Mouse (Mus musculus) kidney, embryonic 16.5 days (tissue): Measurements from ENCODE around the gene Eipr1. TPM values are rescaled to one million over a fixed set of nuclear protein-coding genes. Genes with fewer than 3 reads are reported as not detected.

ENCODE experiments used
- ATAC-seq: fragments of 200-750 bp; cut with Nextera tagmentation; 2 replicates; pipeline ENCODE4 v1.8.0; 2017; ENCODE audit warnings: moderate TSS enrichment; ENCODE audit not compliant: low FRiP score, low TSS enrichment
- H3K27ac ChIP-seq: fragments of 300-500 bp; sonication (generic); 2 replicates; pipeline ENCODE4 v1.5.1; 2014; ENCODE audit warnings: low read length
- H3K27me3 ChIP-seq: fragments of 300-500 bp; sonication (generic); 2 replicates; pipeline ENCODE4 v1.6.1; 2014; ENCODE audit warnings: low read length, control low read depth, mixed read lengths; ENCODE audit not compliant: insufficient read depth
- H3K36me3 ChIP-seq: fragments of 300-500 bp; sonication (generic); 2 replicates; pipeline ENCODE4 v1.6.1; 2014; ENCODE audit warnings: low read length, control low read depth, mixed read lengths; ENCODE audit not compliant: insufficient read depth
- H3K4me1 ChIP-seq: fragments of 300-500 bp; sonication (generic); 2 replicates; pipeline ENCODE4 v1.6.1; 2014; ENCODE audit warnings: low read length, control low read depth, mixed read lengths; ENCODE audit not compliant: insufficient read depth
- H3K4me2 ChIP-seq: fragments of 300-500 bp; sonication (generic); replicated peaks from 2 replicates; pipeline ENCODE4 v1.6.1; 2014; ENCODE audit warnings: low read depth, low read length
- H3K4me3 ChIP-seq: fragments of 300-500 bp; sonication (generic); 2 replicates; pipeline ENCODE4 v1.5.1; 2014; ENCODE audit warnings: mild to moderate bottlenecking, low read length
- H3K9ac ChIP-seq: fragments of 300-500 bp; sonication (generic); replicated peaks from 2 replicates; pipeline ENCODE4 v1.6.1; 2014; ENCODE audit warnings: low read length
- H3K9me3 ChIP-seq: fragments of 300-500 bp; sonication (generic); 2 replicates; pipeline ENCODE4 v1.6.1; 2016; ENCODE audit warnings: low read length, control low read depth
- WGBS: fragments of 180-500 bp; shearing (Covaris S2); extraction: QIAGEN DNeasy Blood & Tissue Kit; methylation state at CpG from one replicate; pipeline ENCODE4 v1.1.7; 2014; 5-methylcytosine and 5-hydroxymethylcytosine counted together
- polyA plus RNA-seq: library from polyadenylated mRNA; unstranded; fragments of >200 nt; fragmentation: Nextera tagmentation; extraction: Ambion mirVana; gene quantifications from 2 replicates; pipeline ENCODE4 v1.2.1, GENCODE M21; 2015

Eipr1 gene
- polyA plus RNA-seq, 1 experiment from 2014 or later, result 41.4 TPM

GRCm38 (mm10) chr12:28834266-28834665 lies 82.7 kb downstream of the Eipr1 start:
- Histone ChIP-seq H3K4me1 (no peaks in the 10 kb centered on the region), H3K9ac (no peak overlapping the region), H3K9me3 (no peaks in the 10 kb centered on the region), H3K36me3 (no peaks in the 10 kb centered on the region), H3K4me3 (no peak overlapping the region), H3K4me2 (no peak overlapping the region), H3K27me3 (no peaks in the 10 kb centered on the region), H3K27ac (no peak overlapping the region)
- ATAC-seq, result no peak
- 65% methylated on average over 6 of the region's 6 CpGs for WGBS

GRCm38 (mm10) chr12:28835683-28836082 lies 84.1 kb downstream of the Eipr1 start:
- no peak overlapping the region for H3K27ac ChIP-seq
- no peaks in the 10 kb centered on the region for H3K36me3 ChIP-seq
- no peaks in the 10 kb centered on the region for H3K9me3 ChIP-seq
- ATAC-seq, result no peak
- whole genome bisulfite sequencing, result 93% methylated on average over 3 of the region's 3 CpGs
- H3K4me3 ChIP-seq, result no peak overlapping the region
- H3K27me3 ChIP-seq, result no peaks in the 10 kb centered on the region
- H3K9ac ChIP-seq, result no peak overlapping the region
- no peak overlapping the region for H3K4me2 ChIP-seq
- no peaks in the 10 kb centered on the region for H3K4me1 ChIP-seq

GRCm38 (mm10) chr12:28838268-28838667 lies 86.7 kb downstream of the Eipr1 start:
- H3K27ac ChIP-seq, result no peak overlapping the region
- H3K9me3 ChIP-seq, result peaks cover 5% of the 10 kb centered on the region; the same call in 1 of the 2 replicates
- WGBS, result 30% methylated on average over 4 of the region's 4 CpGs
- 0 out of 2 replicates have a peak, but pooled peaks cover 2% of the 10 kb centered on the region for H3K36me3 ChIP-seq
- H3K27me3 ChIP-seq, result no peaks in the 10 kb centered on the region
- ATAC-seq, result no peak
- H3K4me1 ChIP-seq, result no peaks in the 10 kb centered on the region
- no peak overlapping the region for H3K4me2 ChIP-seq
- H3K9ac ChIP-seq, result no peak overlapping the region
- no peak overlapping the region for H3K4me3 ChIP-seq

- H3K9me3 ChIP-seq, result peaks cover 5% of the 10 kb centered on the region; the same call in 1 of the 2 replicates
- H3K9ac ChIP-seq, result no peak overlapping the region
- no peaks in the 10 kb centered on the region for H3K4me1 ChIP-seq
- no peak overlapping the region for H3K4me3 ChIP-seq
- H3K36me3 ChIP-seq, result 0 out of 2 replicates have a peak, but pooled peaks cover 2% of the 10 kb centered on the region
- no peak for ATAC-seq
- H3K27ac ChIP-seq, result no peak overlapping the region
- H3K4me2 ChIP-seq, result no peak overlapping the region
- 79% methylated on average over 7 of the region's 7 CpGs for WGBS
- no peaks in the 10 kb centered on the region for H3K27me3 ChIP-seq
Measured at GRCm38 (mm10) chr12:28838971-28839370, 87.4 kb downstream of the Eipr1 start.

GRCm38 (mm10) chr12:28841179-28841698 lies 89.6 kb downstream of the Eipr1 start:
- Histone ChIP-seq H3K4me2 (no peak overlapping the region), H3K36me3 (0 out of 2 replicates have a peak, but pooled peaks cover 2% of the 10 kb centered on the region), H3K4me1 (no peaks in the 10 kb centered on the region), H3K27me3 (no peaks in the 10 kb centered on the region), H3K4me3 (no peak overlapping the region), H3K9ac (no peak overlapping the region), H3K27ac (no peak overlapping the region), H3K9me3 (peaks cover 5% of the 10 kb centered on the region; the same call in 1 of the 2 replicates)
- ATAC-seq, result no peak
- WGBS, result 73% methylated on average over 5 of the region's 5 CpGs

- Histone ChIP-seq H3K27me3 (no peaks in the 10 kb centered on the region), H3K4me3 (no peak overlapping the region), H3K4me2 (no peak overlapping the region), H3K27ac (no peak overlapping the region), H3K9me3 (peaks cover 5% of the 10 kb centered on the region; the same call in 1 of the 2 replicates), H3K4me1 (no peaks in the 10 kb centered on the region), H3K9ac (no peak overlapping the region), H3K36me3 (0 out of 2 replicates have a peak, but pooled peaks cover 7% of the 10 kb centered on the region)
- 67% methylated on average over 8 of the region's 8 CpGs for WGBS
- no peak for ATAC-seq
Measured at GRCm38 (mm10) chr12:28845811-28846210, 94.2 kb downstream of the Eipr1 start.

- Histone ChIP-seq H3K9ac (no peak overlapping the region), H3K4me2 (no peak overlapping the region), H3K9me3 (peaks cover 3% of the 10 kb centered on the region; the same call in 1 of the 2 replicates), H3K36me3 (0 out of 2 replicates have a peak, but pooled peaks cover 7% of the 10 kb centered on the region), H3K4me3 (no peak overlapping the region), H3K4me1 (no peaks in the 10 kb centered on the region), H3K27me3 (no peaks in the 10 kb centered on the region), H3K27ac (no peak overlapping the region)
- no peak for ATAC-seq
- WGBS, result 52% methylated on average over 6 of the region's 6 CpGs
Measured at GRCm38 (mm10) chr12:28847401-28847800, 95.8 kb downstream of the Eipr1 start.

GRCm38 (mm10) chr12:28848726-28849612 lies 97.4 kb downstream of the Eipr1 start:
- H3K4me3 ChIP-seq, result no peak overlapping the region
- WGBS, result 64% methylated on average over 18 of the region's 18 CpGs
- ATAC-seq, result 0 out of 2 replicates have a peak, but pooled peaks have one; percentile 59

GRCm38 (mm10) chr12:28859495-28860263 lies 108.1 kb downstream of the Eipr1 start:
- H3K9me3 ChIP-seq, result no peaks in the 10 kb centered on the region
- no peak overlapping the region for H3K27ac ChIP-seq
- H3K4me1 ChIP-seq, result no peaks in the 10 kb centered on the region
- H3K9ac ChIP-seq, result no peak overlapping the region
- WGBS, result 75% methylated on average over 11 of the region's 11 CpGs
- ATAC-seq, result no peak
- no peaks in the 10 kb centered on the region for H3K27me3 ChIP-seq
- H3K36me3 ChIP-seq, result no peaks in the 10 kb centered on the region
- no peak overlapping the region for H3K4me2 ChIP-seq
- no peak overlapping the region for H3K4me3 ChIP-seq

More at GRCm38 (mm10) chr12:28848726-28849612, 97.4 kb downstream of the Eipr1 start:
- Histone ChIP-seq H3K4me1 (no peaks in the 10 kb centered on the region), H3K27ac (no peak overlapping the region), H3K4me2 (no peak overlapping the region), H3K36me3 (0 out of 2 replicates have a peak, but pooled peaks cover 5% of the 10 kb centered on the region), H3K27me3 (no peaks in the 10 kb centered on the region), H3K9ac (no peak overlapping the region), H3K9me3 (no peaks in the 10 kb centered on the region)
